Mouse (Mus musculus): Measurements from ENCODE around the gene Nfam1. TPM values are rescaled to one million over a fixed set of nuclear protein-coding genes. Genes with fewer than 3 reads are reported as not detected.

Nfam1 gene
- total and polyA plus RNA-seq, 2 experiments from 2014 or later: 1.7 to 3.3 TPM

GRCm38 (mm10) chr15:82998811-82999221, 34.3 kb downstream of the Nfam1 start:
- no peak for TF ChIP-seq CTCF (IDR thresholded peaks at IDR 0.05; ENCODE audit: low read depth)
- H3K9ac ChIP-seq (replicated peaks; ENCODE audit: low read length): no peak overlapping the region
- WGBS: 79% methylated on average over 5 of the region's 6 CpGs
- DNase-seq (ENCODE audit: low spot score): no peak
- H3K27ac ChIP-seq: no peak overlapping the region
- H3K4me3 ChIP-seq (ENCODE audit: low read length): no peak overlapping the region
- no peak for ATAC-seq
- H3K4me1 ChIP-seq (ENCODE audit: insufficient read depth, low read length): peaks cover 22% of the 10 kb centered on the region
- H3K4me2 ChIP-seq (ENCODE audit: low read depth, low read length): no peak overlapping the region
- no peaks in the 10 kb centered on the region for H3K9me3 ChIP-seq (ENCODE audit: low read length)
- no peaks in the 10 kb centered on the region for H3K27me3 ChIP-seq (ENCODE audit: insufficient read depth, low read length)
- no peaks in the 10 kb centered on the region for H3K36me3 ChIP-seq (ENCODE audit: insufficient read depth, low read length)

DNA sequence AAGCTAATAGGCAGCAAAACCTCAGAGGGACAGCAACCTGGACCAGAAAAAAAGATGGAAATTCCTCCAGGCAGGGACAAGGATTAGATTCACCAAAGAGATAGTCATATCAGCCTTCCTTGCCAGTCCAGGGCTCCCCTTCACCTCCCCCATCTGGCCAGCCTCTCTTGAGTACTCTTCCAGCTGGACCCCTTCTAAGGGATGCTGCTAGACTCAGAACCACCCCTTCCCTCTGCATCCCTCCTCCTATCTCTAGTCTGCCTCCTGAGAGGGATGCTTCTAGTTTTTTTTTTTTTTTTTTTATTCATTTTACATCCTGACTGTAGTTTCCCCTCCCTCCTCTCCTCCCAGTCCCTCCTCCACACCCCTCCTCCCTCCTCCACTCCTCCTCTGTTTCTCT, 36.7 kb downstream of the Nfam1 start:
- peaks cover 12% of the 10 kb centered on the region for H3K4me1 ChIP-seq (ENCODE audit: insufficient read depth, low read length)
- H3K4me2 ChIP-seq (ENCODE audit: low read depth, low read length): no peak overlapping the region
- H3K4me3 ChIP-seq (ENCODE audit: low read length): no peak overlapping the region
- no peak for DNase-seq (ENCODE audit: low spot score)
- no peaks in the 10 kb centered on the region for H3K27me3 ChIP-seq (ENCODE audit: insufficient read depth, low read length)
- H3K9me3 ChIP-seq (ENCODE audit: low read length): no peaks in the 10 kb centered on the region
- H3K9ac ChIP-seq (replicated peaks; ENCODE audit: low read length): no peak overlapping the region
- H3K27ac ChIP-seq: no peak overlapping the region
- H3K36me3 ChIP-seq (ENCODE audit: insufficient read depth, low read length): no peaks in the 10 kb centered on the region
- no peak for ATAC-seq
- no peak for TF ChIP-seq CTCF (IDR thresholded peaks at IDR 0.05; ENCODE audit: low read depth)

- TF ChIP-seq CTCF (IDR thresholded peaks at IDR 0.05; ENCODE audit: low read depth): no peak
- H3K4me2 ChIP-seq (ENCODE audit: low read depth, low read length): no peak overlapping the region
- WGBS: 42% methylated on average over 7 of the region's 7 CpGs
- no peak overlapping the region for H3K9ac ChIP-seq (replicated peaks; ENCODE audit: low read length)
- no peaks in the 10 kb centered on the region for H3K36me3 ChIP-seq (ENCODE audit: insufficient read depth, low read length)
- H3K4me1 ChIP-seq (ENCODE audit: insufficient read depth, low read length): peaks cover 12% of the 10 kb centered on the region
- no peaks in the 10 kb centered on the region for H3K27me3 ChIP-seq (ENCODE audit: insufficient read depth, low read length)
- peak; percentile 33; the same call in 1 of the 2 replicates for ATAC-seq
- DNase-seq (ENCODE audit: low spot score): peak; percentile 65
- no peak overlapping the region for H3K4me3 ChIP-seq (ENCODE audit: low read length)
- no peak overlapping the region for H3K27ac ChIP-seq
- no peaks in the 10 kb centered on the region for H3K9me3 ChIP-seq (ENCODE audit: low read length)
These were observed 37.9 kb downstream of the Nfam1 start for GRCm38 (mm10) chr15:82995239-82995638.

GRCm38 (mm10) chr15:82992911-82993310, 40.2 kb downstream of the Nfam1 start:
- Histone ChIP-seq H3K9ac (replicated peaks; ENCODE audit: low read length) (no peak overlapping the region), H3K36me3 (ENCODE audit: insufficient read depth, low read length) (no peaks in the 10 kb centered on the region), H3K4me1 (ENCODE audit: insufficient read depth, low read length) (peaks cover 25% of the 10 kb centered on the region), H3K27ac (no peak overlapping the region), H3K4me2 (ENCODE audit: low read depth, low read length) (no peak overlapping the region), H3K9me3 (ENCODE audit: low read length) (no peaks in the 10 kb centered on the region), H3K27me3 (ENCODE audit: insufficient read depth, low read length) (0 out of 2 replicates have a peak, but pooled peaks cover 10% of the 10 kb centered on the region), H3K4me3 (ENCODE audit: low read length) (no peak overlapping the region)
- WGBS: 50% methylated on average over 9 of the region's 9 CpGs
- TF ChIP-seq CTCF (IDR thresholded peaks at IDR 0.05; ENCODE audit: low read depth): no peak
- ATAC-seq: no peak
- no peak for DNase-seq (ENCODE audit: low spot score)

DNA sequence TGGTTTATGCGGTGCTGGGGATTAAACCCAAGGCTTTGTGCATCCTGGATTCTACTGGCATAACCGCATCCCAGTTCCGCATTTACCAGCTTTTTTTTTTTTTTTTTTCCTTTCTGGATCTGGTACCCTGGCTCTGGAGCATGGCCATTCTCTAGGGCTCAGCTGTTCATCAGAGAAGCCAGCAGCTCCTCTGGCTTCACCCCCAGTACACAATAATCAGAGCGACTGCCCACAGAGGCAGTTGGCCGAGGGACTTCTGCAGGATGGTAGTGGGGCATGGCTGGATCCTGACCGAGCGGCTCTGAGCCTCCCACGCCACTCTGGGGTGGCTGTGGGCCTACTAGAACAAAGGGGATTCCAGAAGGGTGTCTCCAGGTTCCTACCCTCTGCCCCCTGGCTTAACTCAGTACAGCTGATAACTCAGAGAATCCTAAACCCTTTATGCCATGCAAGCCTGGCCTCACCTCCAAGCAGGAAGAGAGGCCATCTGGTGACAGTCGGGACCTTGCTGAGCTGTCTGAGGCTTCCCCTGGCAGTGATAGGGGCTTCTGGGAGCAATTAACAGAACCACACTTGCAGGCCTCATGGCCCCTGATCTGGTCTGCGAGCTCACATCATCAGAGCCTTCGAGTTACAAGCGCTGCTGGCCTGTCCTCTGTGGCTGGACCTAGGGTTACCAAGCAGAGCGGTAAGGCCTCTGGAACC, 40.9 kb downstream of the Nfam1 start:
- Histone ChIP-seq H3K4me1 (ENCODE audit: insufficient read depth, low read length) (peaks cover 25% of the 10 kb centered on the region), H3K36me3 (ENCODE audit: insufficient read depth, low read length) (no peaks in the 10 kb centered on the region), H3K4me2 (ENCODE audit: low read depth, low read length) (no peak overlapping the region), H3K9ac (replicated peaks; ENCODE audit: low read length) (no peak overlapping the region), H3K27ac (no peak overlapping the region), H3K27me3 (ENCODE audit: insufficient read depth, low read length) (0 out of 2 replicates have a peak, but pooled peaks cover 10% of the 10 kb centered on the region), H3K4me3 (ENCODE audit: low read length) (no peak overlapping the region), H3K9me3 (ENCODE audit: low read length) (no peaks in the 10 kb centered on the region)
- TF ChIP-seq CTCF (IDR thresholded peaks at IDR 0.05; ENCODE audit: low read depth): no peak
- WGBS: 43% methylated on average over 13 of the region's 13 CpGs
- ATAC-seq (no peak), DNase-seq (ENCODE audit: low spot score) (peak; percentile 64)

DNA sequence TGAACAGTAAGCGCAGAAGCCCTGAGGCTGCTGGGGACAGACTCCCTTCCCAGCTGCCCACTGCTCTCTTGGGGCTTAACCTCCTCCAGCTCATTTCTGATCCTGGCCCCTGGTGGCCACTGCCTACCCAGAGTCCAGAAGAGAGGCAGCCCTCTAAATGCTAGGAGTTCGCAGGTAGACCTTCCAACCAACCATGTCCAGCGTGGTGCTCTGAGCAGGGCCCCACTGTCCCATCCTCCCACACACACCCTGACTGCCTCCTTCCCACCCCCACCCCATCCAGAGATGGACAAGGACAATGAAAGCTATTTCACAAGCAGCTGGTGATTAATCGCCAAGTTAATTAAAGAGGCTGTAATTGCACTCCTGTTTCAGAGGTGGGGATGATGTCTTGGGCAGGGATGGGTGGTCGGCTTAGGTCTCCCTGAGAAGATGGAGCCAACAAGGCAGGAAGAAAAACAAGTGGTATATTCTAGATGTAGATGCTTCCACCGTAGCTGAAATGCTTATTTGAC, 43.9 kb downstream of the Nfam1 start:
- peaks cover 23% of the 10 kb centered on the region for H3K4me1 ChIP-seq (ENCODE audit: insufficient read depth, low read length)
- H3K27ac ChIP-seq: no peak overlapping the region
- DNase-seq (ENCODE audit: low spot score): no peak
- no peak for ATAC-seq
- no peaks in the 10 kb centered on the region for H3K36me3 ChIP-seq (ENCODE audit: insufficient read depth, low read length)
- no peak for TF ChIP-seq CTCF (IDR thresholded peaks at IDR 0.05; ENCODE audit: low read depth)
- H3K4me3 ChIP-seq (ENCODE audit: low read length): no peak overlapping the region
- H3K27me3 ChIP-seq (ENCODE audit: insufficient read depth, low read length): peaks cover 15% of the 10 kb centered on the region; the same call in 1 of the 2 replicates
- 64% methylated on average over 6 of the region's 6 CpGs for WGBS
- no peak overlapping the region for H3K4me2 ChIP-seq (ENCODE audit: low read depth, low read length)
- no peak overlapping the region for H3K9ac ChIP-seq (replicated peaks; ENCODE audit: low read length)
- no peaks in the 10 kb centered on the region for H3K9me3 ChIP-seq (ENCODE audit: low read length)

DNA sequence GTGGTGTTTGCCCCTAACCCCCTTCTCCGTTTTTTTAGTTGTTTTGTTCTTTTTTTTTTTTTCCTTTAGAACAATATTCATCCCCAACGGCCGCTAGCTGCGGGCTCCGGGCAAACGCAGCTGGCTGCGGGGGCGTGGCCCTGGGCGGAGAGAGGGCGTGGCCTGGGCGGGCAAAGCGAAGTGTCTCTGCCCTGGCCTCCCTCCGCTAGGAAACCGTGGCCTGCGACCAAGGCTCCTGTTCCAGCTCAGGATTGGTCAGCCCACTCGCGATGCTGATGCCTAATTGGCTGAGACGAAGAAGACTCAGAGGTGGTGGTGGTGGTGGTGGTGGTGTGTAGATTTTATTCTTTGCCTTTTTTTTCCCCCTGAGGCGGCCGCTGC, 45.4 kb downstream of the Nfam1 start, which contains the start of gene Tcf20:
Gene Tcf20, minus strand, starts transcription at position 141 of the 381 bp plus-strand sequence.
- WGBS: under 1% methylated on average over 20 of the region's 20 CpGs
- Histone ChIP-seq H3K27me3 (ENCODE audit: insufficient read depth, low read length) (peaks cover 15% of the 10 kb centered on the region; the same call in 1 of the 2 replicates), H3K4me1 (ENCODE audit: insufficient read depth, low read length) (peaks cover 30% of the 10 kb centered on the region), H3K4me2 (ENCODE audit: low read depth, low read length) (peak within 1 kb of the TSS; percentile 80), H3K9ac (replicated peaks; ENCODE audit: low read length) (peak within 1 kb of the TSS; percentile 33), H3K9me3 (ENCODE audit: low read length) (no peaks in the 10 kb centered on the region), H3K4me3 (ENCODE audit: low read length) (peak within 1 kb of the TSS; percentile 38), H3K27ac (no peak within 1 kb of the TSS), H3K36me3 (ENCODE audit: insufficient read depth, low read length) (no peaks in the 10 kb centered on the region)
- DNase-seq (ENCODE audit: low spot score) (peak; percentile 93), ATAC-seq (peak; percentile 89)
- TF ChIP-seq CTCF (IDR thresholded peaks at IDR 0.05; ENCODE audit: low read depth): no peak

Data from hindbrain, postnatal 0 days (tissue).